Mouse (Mus musculus) embryonic fibroblast, embryonic 13.5 days (primary cell): Measurements from ENCODE around the gene Supt6.

ENCODE experiments used
- CTCF ChIP-seq: IDR thresholded peaks from 2 replicates; pipeline ENCODE4 v1.5.1; 2011; ENCODE audit warnings: mild to moderate bottlenecking, control low read depth, low read length, moderate library complexity, borderline replicate concordance; ENCODE audit not compliant: insufficient read depth
- POLR2A ChIP-seq: IDR thresholded peaks from 2 replicates; pipeline ENCODE4 v1.6.1; 2011; ENCODE audit warnings: low read depth, mild to moderate bottlenecking, control low read depth, low read length, moderate library complexity

- TF ChIP-seq POLR2A (peak; percentile 46), CTCF (no peak)
Measured at GRCm38 (mm10) chr11:78178859-78179437, 66.8 kb downstream of the Supt6 start.
